Comparison of ENCODE assay signal across 8 mouse cellular contexts in genomic region chr4:108619165-108619564, GRCm38 (mm10). TPM values are rescaled to one million over a fixed set of nuclear protein-coding genes. Genes with fewer than 3 reads are reported as not detected.
DNase-seq lines count a peak whose midpoint lies in the region; ATAC-seq lines count a peak whose summit lies in the region.

No protein-coding gene starts in this region.

- peak overlapping the region; percentile 86 for H3K4me2 ChIP-seq in limb, embryonic 13.5 days (replicated peaks)
- H3K4me2 ChIP-seq in midbrain, embryonic 16.5 days (ENCODE audit: low read length): peak overlapping the region; percentile 88

- H3K9me3 ChIP-seq in limb, embryonic 13.5 days: no peaks in the 10 kb centered on the region
- H3K9me3 ChIP-seq in midbrain, embryonic 16.5 days (replicated peaks; ENCODE audit: control insufficient read depth, low read length, poor library complexity, severe bottlenecking): no peaks in the 10 kb centered on the region

- DNase-seq in adrenal gland, postnatal 10 days: peak; percentile 30
- no peak for DNase-seq in adrenal gland, postnatal 4 days (ENCODE audit: low spot score in 2 of 2)
- DNase-seq in right cerebral cortex, postnatal 4 days: peak; percentile 39
- DNase-seq in right cerebral cortex, postnatal 36 days (ENCODE audit: low spot score in 2 of 2): no peak
- peak; percentile 33 for DNase-seq in forelimb bud, embryonic 11.5 days (ENCODE audit: low read depth, low spot score)
- DNase-seq in c-Kit-positive CD71-positive TER-119-positive erythroid progenitor cells, embryonic 14.5 days (ENCODE audit: low spot score): no peak

- WGBS in limb, embryonic 13.5 days: 2% methylated on average over 10 of the region's 10 CpGs
- WGBS in midbrain, embryonic 16.5 days: 1% methylated on average over 10 of the region's 10 CpGs

- peak overlapping the region; percentile 78 for H3K4me3 ChIP-seq in limb, embryonic 13.5 days
- peak overlapping the region; percentile 68 for H3K4me3 ChIP-seq in midbrain, embryonic 16.5 days (ENCODE audit: low read depth, low read length)

- H3K4me1 ChIP-seq in limb, embryonic 13.5 days: peaks cover 15% of the 10 kb centered on the region
- peaks cover 14% of the 10 kb centered on the region for H3K4me1 ChIP-seq in midbrain, embryonic 16.5 days (ENCODE audit: control insufficient read depth, insufficient read depth, low read length)

- H3K9ac ChIP-seq in limb, embryonic 13.5 days: peak overlapping the region; percentile 95
- H3K9ac ChIP-seq in midbrain, embryonic 16.5 days (ENCODE audit: low read depth, low read length): peak overlapping the region; percentile 93

- peaks cover 12% of the 10 kb centered on the region for H3K36me3 ChIP-seq in limb, embryonic 13.5 days
- no peaks in the 10 kb centered on the region for H3K36me3 ChIP-seq in midbrain, embryonic 16.5 days (ENCODE audit: control insufficient read depth, insufficient read depth, low read length)

- no peaks in the 10 kb centered on the region for H3K27me3 ChIP-seq in limb, embryonic 13.5 days
- H3K27me3 ChIP-seq in midbrain, embryonic 16.5 days (ENCODE audit: control insufficient read depth, insufficient read depth, low read depth, low read length): no peaks in the 10 kb centered on the region

- peak overlapping the region; percentile 87 for H3K27ac ChIP-seq in limb, embryonic 13.5 days
- H3K27ac ChIP-seq in midbrain, embryonic 16.5 days (ENCODE audit: low read length): peak overlapping the region; percentile 93

- peak; percentile 41 for ATAC-seq in limb, embryonic 13.5 days (ENCODE audit: low FRiP score, low read depth)
- ATAC-seq in midbrain, embryonic 16.5 days: peak; percentile 61

RNA-seq across cellular contexts. Expression of gene Cc2d1b, which starts 0.6 kb away (rescaled TPM):
- 10 to 100 TPM; 28.4 to 38.6 TPM for total RNA-seq in adrenal gland, postnatal 10 days (2021)
- total RNA-seq in adrenal gland, postnatal 4 days (2021): 10 to 100 TPM; 64.0 to 70.8 TPM
- 30.0 and 33.0 TPM in 2 replicates for polyA plus RNA-seq in limb, embryonic 13.5 days (2015; fragmentation: Nextera tagmentation; extraction: Ambion mirVana)
- 19.3 and 21.0 TPM in 2 replicates for polyA plus RNA-seq in midbrain, embryonic 16.5 days (2015; fragmentation: Nextera tagmentation; extraction: Ambion mirVana)

RNA-seq across cellular contexts. Expression of gene Orc1, which starts 39.9 kb away (rescaled TPM):
- total RNA-seq in adrenal gland, postnatal 10 days (2021): 1 to 10 TPM; 1.7 to 2.2 TPM
- 1 to 10 TPM; 3.0 to 4.9 TPM for total RNA-seq in adrenal gland, postnatal 4 days (2021)
- 11.7 and 12.2 TPM in 2 replicates for polyA plus RNA-seq in limb, embryonic 13.5 days (2015; fragmentation: Nextera tagmentation; extraction: Ambion mirVana)
- 1.2 and 1.6 TPM in 2 replicates for polyA plus RNA-seq in midbrain, embryonic 16.5 days (2015; fragmentation: Nextera tagmentation; extraction: Ambion mirVana)

RNA-seq across cellular contexts. Expression of gene Prpf38a, which starts 40.0 kb away (rescaled TPM):
- 10 to 100 TPM; 35.0 to 36.3 TPM for total RNA-seq in adrenal gland, postnatal 10 days (2021)
- total RNA-seq in adrenal gland, postnatal 4 days (2021): 10 to 100 TPM; 47.7 to 49.8 TPM
- polyA plus RNA-seq in limb, embryonic 13.5 days (2015; fragmentation: Nextera tagmentation; extraction: Ambion mirVana): 100 and 101 TPM in 2 replicates
- 78.0 and 79.8 TPM in 2 replicates for polyA plus RNA-seq in midbrain, embryonic 16.5 days (2015; fragmentation: Nextera tagmentation; extraction: Ambion mirVana)

Comparison
In these comparisons a context has a peak if more than half of its experiments do, and no peak if none do; other contexts are left out.
1. DNase-seq: peak in adrenal gland, postnatal 10 days (single experiment), right cerebral cortex, postnatal 4 days (single experiment) and forelimb bud, embryonic 11.5 days (single experiment); none in adrenal gland, postnatal 4 days (0 of 2), right cerebral cortex, postnatal 36 days (0 of 2) and c-Kit-positive CD71-positive TER-119-positive erythroid progenitor cells, embryonic 14.5 days (single experiment).